Mouse (Mus musculus) thymus, postnatal 4 days (tissue): ENCODE measurements around the gene Tek.

Experiments
- DNase-seq: peaks from one replicate; pipeline ENCODE4 v3.0.0; 2021

The Tek gene

DNA sequence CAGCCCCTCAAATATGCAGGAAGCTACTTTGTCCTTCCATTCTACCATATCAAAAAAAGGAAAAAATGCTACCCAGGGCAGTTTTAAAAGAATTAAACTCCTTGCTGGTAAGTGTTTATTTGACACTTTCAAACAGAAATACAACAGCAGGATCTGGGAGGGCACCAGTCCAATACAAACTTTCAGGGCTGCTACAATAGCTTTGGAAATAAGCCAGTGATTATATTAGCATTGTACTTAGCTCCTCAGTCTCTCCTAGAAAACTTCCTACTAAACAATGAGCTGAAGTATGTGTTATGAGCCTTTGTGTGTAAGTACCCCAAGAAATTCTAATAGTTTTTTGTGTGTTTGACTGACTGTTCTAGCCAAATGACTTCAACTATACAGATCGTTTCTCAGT lies 87.8 kb downstream of the Tek start:
- DNase-seq, result no peak

DNA sequence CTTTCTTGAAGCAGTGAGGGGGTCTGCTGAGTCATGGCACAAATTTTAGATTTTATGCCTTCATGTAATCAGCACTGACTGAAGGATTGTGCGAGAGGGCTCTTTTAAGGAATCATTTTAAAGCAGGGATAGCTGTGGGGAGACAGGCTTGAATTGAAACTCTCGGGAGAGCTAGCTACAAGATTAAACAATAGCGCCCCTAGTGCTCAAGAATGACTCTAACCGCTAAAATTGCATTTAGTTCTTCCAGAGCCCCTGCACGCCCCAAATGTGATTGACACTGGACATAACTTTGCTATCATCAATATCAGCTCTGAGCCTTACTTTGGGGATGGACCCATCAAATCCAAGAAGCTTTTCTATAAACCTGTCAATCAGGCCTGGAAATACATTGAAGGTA lies 88.3 kb downstream of the Tek start:
- DNase-seq, result no peak

DNA sequence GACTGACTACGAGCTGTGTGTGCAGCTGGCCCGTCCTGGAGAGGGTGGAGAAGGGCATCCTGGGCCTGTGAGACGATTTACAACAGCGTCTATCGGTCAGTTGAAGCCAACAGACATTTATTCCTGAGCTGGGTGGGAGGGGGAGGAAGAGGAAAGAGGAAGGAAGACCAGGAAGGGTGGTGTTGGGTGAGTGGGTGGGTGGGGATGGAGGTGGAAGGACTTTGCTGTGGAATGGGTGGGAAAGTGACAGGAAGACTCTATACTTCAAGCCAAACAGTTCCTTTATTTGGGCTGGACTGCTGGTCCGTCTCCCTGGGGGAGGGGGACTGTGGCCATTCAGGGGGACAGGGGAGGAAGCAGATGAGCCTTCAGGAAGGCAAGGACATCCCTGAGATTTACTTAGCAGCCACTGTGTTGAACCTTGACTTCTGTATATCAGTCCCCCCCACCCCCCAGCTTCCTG lies 90.9 kb downstream of the Tek start:
- no peak for DNase-seq

DNA sequence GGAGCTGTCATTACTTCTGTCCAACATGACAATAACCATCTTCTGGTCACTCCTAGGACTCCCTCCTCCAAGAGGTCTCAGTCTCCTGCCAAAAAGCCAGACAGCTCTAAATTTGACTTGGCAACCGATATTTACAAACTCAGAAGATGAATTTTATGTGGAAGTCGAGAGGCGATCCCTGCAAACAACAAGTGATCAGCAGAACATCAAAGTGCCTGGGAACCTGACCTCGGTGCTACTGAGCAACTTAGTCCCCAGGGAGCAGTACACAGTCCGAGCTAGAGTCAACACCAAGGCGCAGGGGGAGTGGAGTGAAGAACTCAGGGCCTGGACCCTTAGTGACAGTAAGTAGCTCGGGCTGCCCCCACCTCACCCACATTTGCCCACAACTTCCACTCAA lies 98.0 kb downstream of the Tek start:
- DNase-seq, result no peak

DNA sequence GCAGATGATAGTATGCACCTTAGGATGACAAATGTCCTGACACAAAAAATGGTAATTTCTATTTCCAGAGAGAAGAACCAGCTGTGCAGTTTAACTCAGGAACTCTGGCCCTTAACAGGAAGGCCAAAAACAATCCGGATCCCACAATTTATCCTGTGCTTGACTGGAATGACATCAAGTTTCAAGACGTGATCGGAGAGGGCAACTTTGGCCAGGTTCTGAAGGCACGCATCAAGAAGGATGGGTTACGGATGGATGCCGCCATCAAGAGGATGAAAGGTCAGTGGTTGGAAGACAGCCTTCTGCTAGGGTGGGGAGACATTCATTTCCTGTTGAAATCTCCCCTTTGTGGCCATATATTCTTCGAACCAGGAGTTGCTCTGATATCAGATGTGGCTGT lies 114.2 kb downstream of the Tek start:
- DNase-seq, result no peak

DNA sequence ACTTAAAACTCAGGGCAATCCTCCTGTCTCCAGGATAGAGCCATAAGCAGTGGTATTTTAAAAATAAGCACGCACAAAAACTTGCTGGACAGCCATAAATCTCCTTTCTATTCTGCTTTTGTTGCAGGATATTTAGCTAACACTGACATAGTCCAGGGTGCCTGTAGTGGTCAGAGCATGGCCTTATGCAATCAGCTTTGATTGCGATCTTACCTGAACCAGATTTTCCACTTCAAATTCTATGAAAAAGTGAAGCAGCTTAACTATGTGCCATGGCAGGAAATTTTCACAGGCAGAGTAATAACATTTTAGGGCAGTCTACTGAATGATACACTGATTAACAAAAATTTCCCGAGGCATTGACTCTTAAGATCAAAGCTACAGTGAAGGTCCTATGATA lies 115.2 kb downstream of the Tek start:
- DNase-seq, result no peak

DNA sequence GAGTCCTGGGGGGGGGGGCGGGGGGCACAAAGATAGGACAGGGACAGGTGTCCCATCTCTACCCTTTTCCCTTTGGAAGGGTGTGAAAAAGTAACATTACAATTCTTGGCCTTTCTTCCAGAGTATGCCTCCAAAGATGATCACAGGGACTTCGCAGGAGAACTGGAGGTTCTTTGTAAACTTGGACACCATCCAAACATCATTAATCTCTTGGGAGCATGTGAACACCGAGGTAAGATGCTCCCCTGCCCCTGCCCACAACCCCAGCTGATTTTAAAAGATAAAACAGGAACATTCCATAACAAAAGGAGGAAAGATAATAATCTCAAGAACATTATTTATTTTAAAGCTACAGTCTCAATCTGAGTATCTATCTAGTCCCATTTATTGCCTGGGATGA lies 116.1 kb downstream of the Tek start:
- DNase-seq, result no peak

DNA sequence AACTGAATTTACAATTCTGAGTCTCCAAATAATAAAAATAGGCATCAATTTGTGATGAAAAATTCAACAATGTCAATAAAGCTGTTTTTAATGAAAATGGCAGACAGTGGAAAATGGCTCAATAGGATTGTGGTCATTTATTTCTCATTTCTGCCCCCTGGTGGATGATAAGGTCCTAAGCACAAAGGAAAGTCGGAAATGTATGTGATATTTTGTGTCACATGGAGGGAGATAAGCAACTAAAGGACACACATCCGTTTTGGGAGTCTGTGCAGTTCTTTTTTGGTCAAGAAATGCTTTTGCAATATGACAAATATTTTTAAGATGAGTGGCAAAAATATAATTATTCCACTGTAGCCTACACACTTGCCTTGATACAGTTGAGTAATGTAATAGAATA lies 161.7 kb downstream of the Tek start:
- DNase-seq, result no peak

DNA sequence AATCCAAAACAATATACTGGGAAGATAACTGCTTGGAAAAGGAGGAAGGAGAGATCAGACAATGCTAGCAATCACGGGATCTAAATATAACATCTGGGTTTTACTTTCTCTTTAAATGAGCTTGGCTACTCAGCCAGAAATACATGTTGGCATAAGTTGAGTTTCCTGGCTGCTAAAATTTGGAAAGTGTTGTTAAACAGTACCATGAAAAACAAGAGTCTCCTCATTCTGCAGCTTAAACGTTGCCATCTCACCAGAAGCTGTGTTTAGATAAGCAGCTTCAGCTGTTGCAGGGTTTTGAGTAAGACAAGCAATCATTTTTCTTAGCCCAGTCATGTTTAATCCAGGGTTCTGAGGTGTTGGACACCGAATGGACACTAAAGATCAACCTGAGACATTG lies 162.7 kb downstream of the Tek start:
- no peak for DNase-seq
